Mouse (Mus musculus) heart, postnatal 0 days (tissue): ENCODE results near the gene Phlpp2. TPM values are rescaled to one million over a fixed set of nuclear protein-coding genes. Genes with fewer than 3 reads are reported as not detected.

Experiments used
- ATAC-seq: fragments of 200-750 bp; cut with Nextera tagmentation; 2 replicates; pipeline ENCODE4 v1.8.0; 2017; ENCODE audit warnings: low read depth, moderate number of reproducible peaks, moderate library complexity; ENCODE audit not compliant: insufficient read depth
- DNase-seq: peaks from one replicate; pipeline ENCODE4 v3.0.0-alpha.2; 2016; ENCODE audit warnings: low spot score
- H3K27ac ChIP-seq: fragments of 300-500 bp; sonication (generic); 2 replicates; pipeline ENCODE4 v1.5.1; 2014; ENCODE audit warnings: low read depth, mild to moderate bottlenecking
- H3K27me3 ChIP-seq: fragments of 300-500 bp; sonication (generic); 2 replicates; pipeline ENCODE4 v1.6.1; 2014; ENCODE audit warnings: low read length, mixed read lengths; ENCODE audit not compliant: control insufficient read depth, insufficient read depth
- H3K36me3 ChIP-seq: fragments of 300-500 bp; sonication (generic); replicated peaks from 2 replicates; pipeline ENCODE4 v1.6.1; 2014; ENCODE audit warnings: low read length, mixed read lengths; ENCODE audit not compliant: control insufficient read depth, insufficient read depth
- H3K4me1 ChIP-seq: fragments of 300-500 bp; sonication (generic); 2 replicates; pipeline ENCODE4 v1.6.1; 2014; ENCODE audit warnings: antibody characterized with exemption; ENCODE audit not compliant: control insufficient read depth, insufficient read depth
- H3K4me2 ChIP-seq: fragments of 300-500 bp; sonication (generic); 2 replicates; pipeline ENCODE4 v1.6.1; 2014; ENCODE audit warnings: low read depth, mild to moderate bottlenecking, low read length, moderate library complexity
- H3K4me3 ChIP-seq: fragments of 300-500 bp; sonication (generic); 2 replicates; pipeline ENCODE4 v1.5.1; 2014; ENCODE audit warnings: low read depth, low read length
- H3K9ac ChIP-seq: fragments of 300-500 bp; sonication (generic); replicated peaks from 2 replicates; pipeline ENCODE4 v1.6.1; 2014; ENCODE audit warnings: low read depth, low read length, mixed read lengths
- H3K9me3 ChIP-seq: fragments of 300-500 bp; sonication (generic); replicated peaks from 2 replicates; pipeline ENCODE4 v1.6.1; 2016; ENCODE audit warnings: low read length; ENCODE audit not compliant: control insufficient read depth
- CTCF ChIP-seq: IDR thresholded peaks from 2 replicates; pipeline ENCODE4 v1.5.1; 2016; ENCODE audit warnings: antibody characterized with exemption, control low read depth, low read depth
- EP300 ChIP-seq: IDR thresholded peaks from 2 replicates; pipeline ENCODE4 v1.6.1; 2016; ENCODE audit warnings: antibody characterized with exemption, low read depth
- WGBS: fragments of 180-500 bp; shearing (Covaris S2); extraction: QIAGEN DNeasy Blood & Tissue Kit; methylation state at CpG from one replicate; pipeline ENCODE4 v1.1.7; 2014; 5-methylcytosine and 5-hydroxymethylcytosine counted together
- polyA plus RNA-seq: library from polyadenylated mRNA; unstranded; fragments of >200 nt; fragmentation: Nextera tagmentation; extraction: Ambion mirVana; gene quantifications from 2 replicates; pipeline ENCODE4 v1.2.1, GENCODE M21; 2015
- total RNA-seq: library from RNA; depleted of rRNA; stranded (reverse); fragments of >200 nt; gene quantifications from 2 replicates; pipeline ENCODE4 v1.2.3, GENCODE M21; 2014; ENCODE audit warnings: low replicate concordance

Gene Phlpp2
- total and polyA plus RNA-seq, 2 experiments from 2014 or later: 0.67 to 2.3 TPM

- H3K4me1 ChIP-seq: no peaks in the 10 kb centered on the region
- no peak overlapping the region for H3K4me2 ChIP-seq
- H3K27me3 ChIP-seq: no peaks in the 10 kb centered on the region
- H3K9me3 ChIP-seq: no peaks in the 10 kb centered on the region
- H3K4me3 ChIP-seq: no peak overlapping the region
- TF ChIP-seq EP300 (no peak), CTCF (no peak)
- no peak overlapping the region for H3K27ac ChIP-seq
- no peak for ATAC-seq
- H3K9ac ChIP-seq: no peak overlapping the region
- DNase-seq: no peak
- H3K36me3 ChIP-seq: peaks cover 54% of the 10 kb centered on the region
- WGBS: 77% methylated on average over 4 of the region's 4 CpGs
These were observed 39.0 kb downstream of the Phlpp2 start for GRCm38 (mm10) chr8:109907376-109907775.

GRCm38 (mm10) chr8:109917277-109917676, 48.9 kb downstream of the Phlpp2 start:
- H3K4me3 ChIP-seq: no peak overlapping the region
- DNase-seq: peak; percentile 57
- no peak overlapping the region for H3K4me2 ChIP-seq
- WGBS: 40% methylated on average over 4 of the region's 4 CpGs
- peaks cover 28% of the 10 kb centered on the region; the same call in 1 of the 2 replicates for H3K36me3 ChIP-seq
- H3K9ac ChIP-seq: no peak overlapping the region
- no peak for ATAC-seq
- no peaks in the 10 kb centered on the region for H3K27me3 ChIP-seq
- H3K4me1 ChIP-seq: no peaks in the 10 kb centered on the region
- no peak for TF ChIP-seq EP300
- peak; percentile 76 for TF ChIP-seq CTCF
- no peaks in the 10 kb centered on the region for H3K9me3 ChIP-seq
- no peak overlapping the region for H3K27ac ChIP-seq

- Histone ChIP-seq H3K9ac (no peak overlapping the region), H3K27ac (no peak overlapping the region)
These were observed 52.4 kb downstream of the Phlpp2 start for GRCm38 (mm10) chr8:109920406-109921390.

GRCm38 (mm10) chr8:109941606-109942360, 73.4 kb downstream of the Phlpp2 start:
- no peak overlapping the region for H3K27ac ChIP-seq
- H3K4me3 ChIP-seq: no peak overlapping the region
- H3K4me2 ChIP-seq: no peak overlapping the region
- 64% methylated on average over 2 of the region's 2 CpGs for WGBS
- H3K27me3 ChIP-seq: 0 out of 2 replicates have a peak, but pooled peaks cover under 1% of the 10 kb centered on the region
- no peak for TF ChIP-seq CTCF
- no peak for TF ChIP-seq EP300
- H3K9ac ChIP-seq: no peak overlapping the region
- H3K4me1 ChIP-seq: no peaks in the 10 kb centered on the region
- H3K36me3 ChIP-seq: peaks cover 35% of the 10 kb centered on the region
- H3K9me3 ChIP-seq: no peaks in the 10 kb centered on the region
- ATAC-seq: no peak
- no peak for DNase-seq

More at GRCm38 (mm10) chr8:109920406-109921390, 52.4 kb downstream of the Phlpp2 start:
- Histone ChIP-seq H3K4me3 (no peak overlapping the region), H3K36me3 (peaks cover 14% of the 10 kb centered on the region; the same call in 1 of the 2 replicates), H3K4me2 (0 out of 2 replicates have a peak overlapping the region, but pooled peaks have one; percentile 0), H3K9me3 (no peaks in the 10 kb centered on the region), H3K27me3 (no peaks in the 10 kb centered on the region), H3K4me1 (no peaks in the 10 kb centered on the region)
- WGBS: 59% methylated on average over 8 of the region's 8 CpGs
- TF ChIP-seq CTCF (no peak), EP300 (no peak)
- ATAC-seq: no peak
- DNase-seq: peak; percentile 16

GRCm38 (mm10) chr8:109945153-109945632, 76.9 kb downstream of the Phlpp2 start:
- Histone ChIP-seq H3K9ac (no peak overlapping the region), H3K9me3 (no peaks in the 10 kb centered on the region), H3K27ac (no peak overlapping the region), H3K27me3 (peaks cover 27% of the 10 kb centered on the region), H3K4me2 (no peak overlapping the region), H3K4me1 (no peaks in the 10 kb centered on the region), H3K36me3 (peaks cover 21% of the 10 kb centered on the region), H3K4me3 (no peak overlapping the region)
- ATAC-seq (no peak), DNase-seq (no peak)
- TF ChIP-seq CTCF: no peak
- no peak for TF ChIP-seq EP300
- 50% methylated on average over 9 of the region's 9 CpGs for WGBS
